Mouse (Mus musculus) embryonic fibroblast, embryonic 13.5 days (primary cell): Measurements from ENCODE around the gene Sfr1.

Source experiments
- CTCF ChIP-seq: IDR thresholded peaks from 2 replicates; pipeline ENCODE4 v1.5.1; 2011; ENCODE audit warnings: mild to moderate bottlenecking, control low read depth, low read length, moderate library complexity, borderline replicate concordance; ENCODE audit not compliant: insufficient read depth
- POLR2A ChIP-seq: IDR thresholded peaks from 2 replicates; pipeline ENCODE4 v1.6.1; 2011; ENCODE audit warnings: low read depth, mild to moderate bottlenecking, control low read depth, low read length, moderate library complexity

DNA sequence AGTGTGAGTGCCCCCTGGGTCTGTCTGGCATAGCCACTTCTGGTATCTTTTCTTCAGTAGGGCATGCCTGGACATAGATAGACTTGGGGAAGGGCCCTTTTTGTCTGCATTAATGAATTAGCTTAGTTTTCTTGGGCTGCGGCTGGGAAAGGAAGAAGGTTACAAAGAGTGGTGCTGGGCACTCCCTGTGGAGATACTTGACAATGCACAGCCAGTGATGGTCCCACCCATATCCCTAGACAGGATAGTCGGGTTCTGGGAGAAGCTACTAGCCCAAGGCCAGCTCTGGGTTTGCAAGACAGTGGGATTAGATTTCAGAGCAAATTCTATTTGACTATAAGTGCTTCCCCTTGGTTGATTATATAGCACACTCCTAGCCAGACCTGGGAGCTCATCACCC, 17.5 kb downstream of the Sfr1 start:
- TF ChIP-seq CTCF (no peak), POLR2A (no peak)
